Mouse (Mus musculus): ENCODE results near the gene Retreg2. TPM values are rescaled to one million over a fixed set of nuclear protein-coding genes. Genes with fewer than 3 reads are reported as not detected.
A peak's percentile ranks its signal among the peaks of the same experiment; 100 is the strongest.

Retreg2 gene
- polyA plus RNA-seq, 1 experiment from 2014 or later, result 33.9 TPM

DNA sequence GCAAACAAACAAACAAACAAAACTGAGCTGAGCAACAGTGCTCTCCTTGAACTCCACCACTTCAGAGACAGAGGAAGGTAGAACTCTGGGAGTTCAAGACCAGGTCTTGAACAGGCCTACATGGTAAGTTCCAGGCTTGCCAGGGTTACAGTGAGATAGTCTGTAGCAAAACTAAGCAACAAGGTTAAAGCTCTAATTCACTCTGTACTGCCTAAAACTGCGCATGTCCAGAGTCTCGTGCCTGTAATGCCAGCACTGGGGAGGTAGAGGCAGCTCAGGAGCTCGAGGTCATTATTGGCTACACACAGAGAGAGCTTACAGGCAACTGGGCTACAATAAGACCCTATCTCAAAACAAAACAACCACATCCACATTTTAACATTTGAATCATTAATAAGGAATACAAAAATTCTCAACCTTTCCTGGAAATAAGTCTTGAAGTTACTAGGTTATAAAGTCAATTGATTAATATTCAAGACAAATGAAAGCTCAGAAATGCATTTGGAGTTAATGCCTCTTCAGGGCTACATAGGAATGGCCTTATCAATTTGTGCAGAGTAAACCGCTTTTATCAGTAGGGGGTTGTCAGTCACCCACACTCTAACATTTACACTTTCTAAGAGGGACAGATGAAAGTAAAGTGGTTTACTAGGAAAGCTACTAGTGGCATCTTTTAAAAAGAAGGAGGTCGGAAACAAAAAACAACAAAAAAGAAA lies 17.1 kb downstream of the Retreg2 start:
- no peaks in the 10 kb centered on the region for H3K9me3 ChIP-seq (replicated peaks; ENCODE audit: control insufficient read depth, low read length)
- no peak overlapping the region for H3K27ac ChIP-seq (ENCODE audit: low read length)
- no peak overlapping the region for H3K4me2 ChIP-seq (ENCODE audit: low read depth, low read length)
- H3K27me3 ChIP-seq (ENCODE audit: control insufficient read depth, insufficient read depth, low read length), result no peaks in the 10 kb centered on the region
- ATAC-seq (replicated peaks; ENCODE audit: extremely low read depth, insufficient read depth, low FRiP score), result no peak
- no peaks in the 10 kb centered on the region for H3K36me3 ChIP-seq (ENCODE audit: control insufficient read depth, insufficient read depth)
- WGBS, result 48% methylated on average over 5 of the region's 5 CpGs
- H3K9ac ChIP-seq (ENCODE audit: low read length), result no peak overlapping the region
- H3K4me1 ChIP-seq (ENCODE audit: control insufficient read depth, insufficient read depth, low read length), result no peaks in the 10 kb centered on the region
- H3K4me3 ChIP-seq (ENCODE audit: low read length), result no peak overlapping the region

DNA sequence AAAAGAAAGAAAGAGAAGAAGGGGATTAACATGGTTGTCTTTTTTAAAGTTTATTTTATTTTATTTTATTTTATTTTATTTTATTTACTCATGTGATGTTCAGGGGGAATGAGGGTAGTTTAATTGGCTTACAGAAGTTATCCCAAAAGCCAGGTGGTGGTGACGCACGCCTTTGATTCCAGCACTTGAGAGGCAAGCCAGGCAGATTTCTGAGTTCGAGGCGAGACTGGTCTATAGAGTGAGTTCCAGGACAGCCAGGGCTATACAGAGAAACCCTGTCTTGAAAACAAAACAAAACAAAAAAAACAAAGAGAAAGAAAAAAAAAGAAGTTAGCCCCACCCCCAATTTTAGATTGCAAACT lies 17.7 kb downstream of the Retreg2 start:
- Histone ChIP-seq H3K4me1 (ENCODE audit: control insufficient read depth, insufficient read depth, low read length) (no peaks in the 10 kb centered on the region), H3K4me3 (ENCODE audit: low read length) (no peak overlapping the region), H3K36me3 (ENCODE audit: control insufficient read depth, insufficient read depth) (no peaks in the 10 kb centered on the region), H3K27ac (ENCODE audit: low read length) (no peak overlapping the region), H3K27me3 (ENCODE audit: control insufficient read depth, insufficient read depth, low read length) (no peaks in the 10 kb centered on the region), H3K9me3 (replicated peaks; ENCODE audit: control insufficient read depth, low read length) (no peaks in the 10 kb centered on the region), H3K9ac (ENCODE audit: low read length) (no peak overlapping the region), H3K4me2 (ENCODE audit: low read depth, low read length) (no peak overlapping the region)
- WGBS, result 65% methylated on average over 4 of the region's 4 CpGs
- ATAC-seq (replicated peaks; ENCODE audit: extremely low read depth, insufficient read depth, low FRiP score), result no peak

DNA sequence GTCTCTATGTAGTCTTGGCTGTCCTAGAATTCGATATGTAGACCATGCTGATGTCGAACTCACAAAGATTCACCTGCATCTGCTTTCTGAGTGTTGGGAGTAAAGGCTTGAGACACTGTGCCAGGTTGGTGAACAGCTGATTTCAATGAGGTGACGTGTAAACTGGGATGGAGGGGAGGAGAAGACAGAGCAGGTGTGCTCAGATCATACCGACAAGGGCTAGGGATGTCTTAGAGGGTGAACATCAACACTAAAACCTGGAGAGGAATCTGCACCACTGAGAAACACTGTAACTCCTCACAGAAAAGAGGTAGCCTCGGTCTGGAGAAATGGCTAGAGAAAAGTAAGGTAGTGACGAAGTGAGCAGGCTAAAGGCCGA lies 25.5 kb downstream of the Retreg2 start:
- WGBS, result 9% methylated on average over 7 of the region's 7 CpGs
- ATAC-seq (replicated peaks; ENCODE audit: extremely low read depth, insufficient read depth, low FRiP score), result no peak; the same call in 1 of the 2 replicates

DNA sequence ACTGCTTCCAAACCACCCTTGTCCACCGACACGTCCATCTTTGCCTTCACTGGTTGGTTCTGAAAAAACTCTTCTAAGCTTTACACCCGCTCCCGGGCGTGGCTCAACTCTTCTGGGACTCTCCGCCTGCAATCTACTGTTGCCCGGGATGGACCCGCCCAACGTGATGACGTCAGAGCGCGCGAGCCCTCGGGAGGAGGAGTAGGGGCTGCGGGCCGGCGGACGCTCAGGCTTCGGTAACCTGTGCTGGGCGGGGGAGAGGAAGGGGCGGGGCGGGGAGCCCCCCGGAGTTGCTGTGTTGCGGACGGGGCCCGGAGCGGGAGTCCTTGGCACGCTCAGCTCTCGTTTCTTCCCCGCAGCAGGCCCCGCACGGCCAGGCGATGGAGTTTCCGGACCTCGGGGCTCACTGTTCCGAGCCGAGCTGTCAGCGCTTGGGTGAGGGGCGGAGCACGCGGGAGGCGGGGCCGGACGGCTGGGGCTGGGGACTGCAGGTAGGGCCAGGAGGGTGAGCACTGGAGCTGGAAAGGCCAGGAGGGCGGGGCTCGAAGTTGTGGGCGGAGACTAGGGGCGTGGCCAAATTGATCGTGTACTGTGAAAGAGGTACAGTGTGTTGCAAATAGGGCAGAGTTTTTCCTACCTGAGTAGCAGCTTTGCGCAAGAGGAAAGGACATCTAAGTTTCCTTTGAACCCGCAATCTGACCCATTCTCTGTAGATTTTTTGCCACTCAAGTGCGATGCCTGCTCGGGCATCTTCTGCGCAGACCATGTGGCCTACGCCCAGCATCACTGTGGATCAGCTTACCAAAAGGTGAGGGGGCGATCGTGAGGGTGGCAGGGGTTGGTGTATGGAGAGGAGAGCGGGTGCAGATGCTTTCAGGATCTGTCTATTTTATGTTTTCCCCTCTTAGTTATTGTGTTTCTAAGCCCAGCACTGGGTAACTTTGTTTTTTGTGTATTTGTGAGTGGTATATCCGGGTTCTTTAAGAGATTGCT lies 26.2 kb downstream of the Retreg2 start, which contains the start of gene Zfand2b:
Gene Zfand2b (plus strand): TSS at position 175 of the 993 bp plus-strand sequence.
- peak; percentile 98 for ATAC-seq (replicated peaks; ENCODE audit: extremely low read depth, insufficient read depth, low FRiP score)
- peak within 1 kb of the TSS; percentile 84 for H3K9ac ChIP-seq (ENCODE audit: low read length)
- H3K9me3 ChIP-seq (replicated peaks; ENCODE audit: control insufficient read depth, low read length), result no peaks in the 10 kb centered on the region
- H3K36me3 ChIP-seq (ENCODE audit: control insufficient read depth, insufficient read depth), result peaks cover 19% of the 10 kb centered on the region
- WGBS, result 2% methylated on average over 53 of the region's 59 CpGs
- H3K27ac ChIP-seq (ENCODE audit: low read length), result peak within 1 kb of the TSS; percentile 85
- no peaks in the 10 kb centered on the region for H3K27me3 ChIP-seq (ENCODE audit: control insufficient read depth, insufficient read depth, low read length)
- H3K4me1 ChIP-seq (ENCODE audit: control insufficient read depth, insufficient read depth, low read length), result peaks cover 8% of the 10 kb centered on the region; the same call in 1 of the 2 replicates
- peak within 1 kb of the TSS; percentile 76 for H3K4me2 ChIP-seq (ENCODE audit: low read depth, low read length)
- H3K4me3 ChIP-seq (ENCODE audit: low read length), result peak within 1 kb of the TSS; percentile 76

More for the DNA sequence above, 25.5 kb downstream of the Retreg2 start:
- no peaks in the 10 kb centered on the region for H3K9me3 ChIP-seq (replicated peaks; ENCODE audit: control insufficient read depth, low read length)
- peaks cover 16% of the 10 kb centered on the region for H3K36me3 ChIP-seq (ENCODE audit: control insufficient read depth, insufficient read depth)
- H3K4me3 ChIP-seq (ENCODE audit: low read length), result peak overlapping the region; percentile 76
- H3K9ac ChIP-seq (ENCODE audit: low read length), result peak overlapping the region; percentile 84
- peaks cover 8% of the 10 kb centered on the region; the same call in 1 of the 2 replicates for H3K4me1 ChIP-seq (ENCODE audit: control insufficient read depth, insufficient read depth, low read length)
- H3K27ac ChIP-seq (ENCODE audit: low read length), result peak overlapping the region; percentile 85
- H3K4me2 ChIP-seq (ENCODE audit: low read depth, low read length), result peak overlapping the region; percentile 76
- H3K27me3 ChIP-seq (ENCODE audit: control insufficient read depth, insufficient read depth, low read length), result no peaks in the 10 kb centered on the region

DNA sequence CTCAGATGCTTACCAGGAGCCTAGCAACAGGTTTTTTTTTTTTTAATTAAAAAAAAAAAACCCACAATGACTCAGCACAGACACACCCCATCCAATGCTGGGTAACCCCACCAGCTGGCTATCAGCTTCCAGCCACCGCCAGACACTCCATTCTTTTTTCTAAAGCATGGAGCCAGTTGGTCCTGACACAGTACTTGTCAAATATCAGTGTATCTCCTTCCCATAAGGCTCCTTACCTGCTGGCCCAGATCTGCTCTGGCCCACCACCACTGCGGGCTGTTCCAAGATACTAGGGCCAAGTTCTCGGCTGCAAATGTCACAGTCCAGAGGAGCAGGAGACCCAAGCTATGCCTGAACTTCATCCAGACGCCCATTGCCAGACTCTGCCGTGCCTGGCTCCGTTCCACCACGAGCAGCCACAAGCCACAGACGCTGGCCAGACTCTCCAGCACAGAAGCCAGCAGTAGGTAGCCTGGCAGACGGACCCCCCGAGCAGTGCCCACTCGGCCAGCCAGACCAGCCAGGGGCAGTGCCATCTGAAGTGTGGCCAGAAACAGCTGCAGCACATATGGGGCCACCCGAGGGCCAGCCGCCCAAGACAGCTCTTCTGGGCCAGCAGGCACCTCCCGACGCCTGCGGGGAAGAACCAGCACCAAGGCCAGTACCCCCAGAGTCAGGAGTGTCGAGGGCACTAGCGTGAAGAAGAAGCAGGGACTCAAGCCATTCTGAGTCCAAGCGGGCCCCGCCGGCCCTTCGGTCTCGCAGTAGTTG lies 36.9 kb downstream of the Retreg2 start:
- Histone ChIP-seq H3K4me3 (ENCODE audit: low read length) (peak overlapping the region; percentile 72), H3K9ac (ENCODE audit: low read length) (peak overlapping the region; percentile 76), H3K9me3 (replicated peaks; ENCODE audit: control insufficient read depth, low read length) (no peaks in the 10 kb centered on the region), H3K36me3 (ENCODE audit: control insufficient read depth, insufficient read depth) (peaks cover 31% of the 10 kb centered on the region), H3K27ac (ENCODE audit: low read length) (no peak overlapping the region), H3K4me1 (ENCODE audit: control insufficient read depth, insufficient read depth, low read length) (peaks cover 8% of the 10 kb centered on the region), H3K27me3 (ENCODE audit: control insufficient read depth, insufficient read depth, low read length) (no peaks in the 10 kb centered on the region), H3K4me2 (ENCODE audit: low read depth, low read length) (peak overlapping the region; percentile 98)
- WGBS, result 6% methylated on average over 23 of the region's 23 CpGs
- ATAC-seq (replicated peaks; ENCODE audit: extremely low read depth, insufficient read depth, low FRiP score), result peak; percentile 37

DNA sequence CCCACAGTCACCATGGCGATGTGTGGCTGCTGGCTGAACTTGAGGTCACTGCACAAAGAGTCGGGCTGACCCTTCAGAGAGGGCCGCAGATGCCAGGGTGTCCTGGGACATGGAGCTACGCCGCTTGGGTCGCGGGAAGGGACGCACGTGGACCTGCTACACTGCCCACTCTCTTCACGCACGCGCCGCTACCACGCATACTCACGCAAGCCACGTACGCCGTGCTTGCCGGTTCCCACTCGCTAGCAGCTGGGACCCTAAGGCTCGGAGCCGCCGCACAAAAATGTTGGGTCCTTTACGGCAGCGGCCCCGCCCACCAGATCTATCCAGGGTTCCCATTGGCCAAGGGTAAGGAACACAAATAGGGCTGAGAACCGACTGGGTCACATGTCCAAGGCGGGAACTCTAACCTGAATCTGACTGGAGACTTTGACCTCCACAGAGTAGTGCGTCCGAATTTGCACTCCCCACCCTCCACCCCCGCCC lies 37.6 kb downstream of the Retreg2 start, which contains the start of gene Abcb6:
Gene Abcb6 (minus strand): TSS at position 288 of the 486 bp plus-strand sequence.
- peak within 1 kb of the TSS; percentile 72 for H3K4me3 ChIP-seq (ENCODE audit: low read length)
- peak within 1 kb of the TSS; percentile 98 for H3K4me2 ChIP-seq (ENCODE audit: low read depth, low read length)
- peak; percentile 90 for ATAC-seq (replicated peaks; ENCODE audit: extremely low read depth, insufficient read depth, low FRiP score)
- peaks cover 8% of the 10 kb centered on the region for H3K4me1 ChIP-seq (ENCODE audit: control insufficient read depth, insufficient read depth, low read length)
- whole genome bisulfite sequencing, result under 1% methylated on average over 31 of the region's 31 CpGs
- no peaks in the 10 kb centered on the region for H3K27me3 ChIP-seq (ENCODE audit: control insufficient read depth, insufficient read depth, low read length)
- no peaks in the 10 kb centered on the region for H3K9me3 ChIP-seq (replicated peaks; ENCODE audit: control insufficient read depth, low read length)
- H3K9ac ChIP-seq (ENCODE audit: low read length), result peak within 1 kb of the TSS; percentile 76
- H3K36me3 ChIP-seq (ENCODE audit: control insufficient read depth, insufficient read depth), result peaks cover 34% of the 10 kb centered on the region
- 0 out of 2 replicates have a peak within 1 kb of the TSS, but pooled peaks have one; percentile 5 for H3K27ac ChIP-seq (ENCODE audit: low read length)

DNA sequence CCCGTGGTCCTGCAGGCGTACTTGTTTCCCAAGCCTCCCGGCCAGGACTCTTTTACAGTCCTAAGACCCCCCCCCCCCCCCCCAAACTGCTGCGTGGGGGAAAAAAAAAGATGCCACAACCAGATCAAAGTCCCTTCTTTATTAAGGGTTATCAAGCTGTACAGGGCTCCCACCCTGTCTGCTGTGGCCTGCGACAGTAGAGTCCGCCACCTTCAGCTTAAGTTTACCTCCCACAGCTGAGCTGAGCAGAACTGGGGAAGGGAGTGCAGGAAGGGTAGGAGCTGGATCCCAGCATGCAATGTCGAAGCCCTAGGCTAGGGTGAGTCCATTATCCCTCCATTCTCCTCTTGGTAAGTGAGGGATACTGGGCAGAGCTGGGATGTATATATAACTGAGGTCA lies 38.2 kb downstream of the Retreg2 start:
- no peak for ATAC-seq (replicated peaks; ENCODE audit: extremely low read depth, insufficient read depth, low FRiP score)
- Histone ChIP-seq H3K9ac (ENCODE audit: low read length) (no peak overlapping the region), H3K4me1 (ENCODE audit: control insufficient read depth, insufficient read depth, low read length) (peaks cover 8% of the 10 kb centered on the region), H3K4me3 (ENCODE audit: low read length) (peak overlapping the region; percentile 72), H3K27ac (ENCODE audit: low read length) (0 out of 2 replicates have a peak overlapping the region, but pooled peaks have one; percentile 5), H3K36me3 (ENCODE audit: control insufficient read depth, insufficient read depth) (peaks cover 40% of the 10 kb centered on the region), H3K9me3 (replicated peaks; ENCODE audit: control insufficient read depth, low read length) (no peaks in the 10 kb centered on the region), H3K4me2 (ENCODE audit: low read depth, low read length) (peak overlapping the region; percentile 98), H3K27me3 (ENCODE audit: control insufficient read depth, insufficient read depth, low read length) (no peaks in the 10 kb centered on the region)
- 30% methylated on average over 6 of the region's 7 CpGs for WGBS

DNA sequence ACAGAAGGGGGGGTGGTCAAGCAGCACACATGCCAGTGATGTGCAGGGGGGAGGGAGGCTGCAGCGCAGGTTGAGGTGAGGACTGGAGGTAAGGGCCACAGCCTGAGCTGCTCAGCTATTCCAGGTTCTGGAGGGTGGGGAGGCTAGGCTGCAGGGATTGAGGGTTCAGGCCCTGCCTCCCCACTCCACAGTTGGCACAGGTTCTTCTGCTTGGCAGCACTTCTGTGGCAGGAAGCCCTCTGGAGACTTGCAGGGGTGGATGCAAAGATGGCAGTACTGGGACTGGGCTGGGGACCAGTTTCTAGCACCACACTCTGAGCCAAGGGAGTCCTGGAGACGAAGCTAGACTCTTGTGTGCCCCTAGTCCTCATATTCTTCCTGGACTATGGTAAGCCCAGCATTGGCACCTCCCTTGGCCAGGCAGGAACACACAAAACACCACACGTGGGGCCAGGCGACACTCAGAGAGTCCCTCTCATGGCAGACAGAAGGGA lies 38.8 kb downstream of the Retreg2 start:
- no peak overlapping the region for H3K27ac ChIP-seq (ENCODE audit: low read length)
- ATAC-seq (replicated peaks; ENCODE audit: extremely low read depth, insufficient read depth, low FRiP score), result no peak
- no peak overlapping the region for H3K4me3 ChIP-seq (ENCODE audit: low read length)
- peaks cover 47% of the 10 kb centered on the region for H3K36me3 ChIP-seq (ENCODE audit: control insufficient read depth, insufficient read depth)
- no peak overlapping the region for H3K4me2 ChIP-seq (ENCODE audit: low read depth, low read length)
- H3K4me1 ChIP-seq (ENCODE audit: control insufficient read depth, insufficient read depth, low read length), result peaks cover 8% of the 10 kb centered on the region
- no peaks in the 10 kb centered on the region for H3K9me3 ChIP-seq (replicated peaks; ENCODE audit: control insufficient read depth, low read length)
- H3K27me3 ChIP-seq (ENCODE audit: control insufficient read depth, insufficient read depth, low read length), result no peaks in the 10 kb centered on the region
- 78% methylated on average over 4 of the region's 4 CpGs for WGBS
- no peak overlapping the region for H3K9ac ChIP-seq (ENCODE audit: low read length)

Measured in heart, embryonic 16.5 days (tissue).